Mouse (Mus musculus) hindbrain, embryonic 15.5 days (tissue): ENCODE results near the gene N6amt1. TPM values are rescaled to one million over a fixed set of nuclear protein-coding genes. Genes with fewer than 3 reads are reported as not detected.

Experiments
- ATAC-seq: fragments of 200-750 bp; cut with Nextera tagmentation; 2 replicates; pipeline ENCODE4 v1.8.0; 2017; ENCODE audit warnings: low read depth, moderate number of reproducible peaks, moderate TSS enrichment; ENCODE audit not compliant: low FRiP score
- H3K27ac ChIP-seq: fragments of 300-500 bp; sonication (generic); replicated peaks from 2 replicates; pipeline ENCODE4 v1.5.1; 2015; ENCODE audit warnings: mild to moderate bottlenecking, inconsistent platforms
- H3K27me3 ChIP-seq: fragments of 300-500 bp; sonication (generic); 2 replicates; pipeline ENCODE4 v1.6.1; 2015; ENCODE audit warnings: control low read depth, inconsistent platforms
- H3K36me3 ChIP-seq: fragments of 300-500 bp; sonication (generic); 2 replicates; pipeline ENCODE4 v1.6.1; 2015; ENCODE audit warnings: control low read depth, inconsistent platforms
- H3K4me1 ChIP-seq: fragments of 300-500 bp; sonication (generic); replicated peaks from 2 replicates; pipeline ENCODE4 v1.6.1; 2015; ENCODE audit warnings: control low read depth, inconsistent platforms
- H3K4me2 ChIP-seq: fragments of 300-500 bp; sonication (generic); 2 replicates; pipeline ENCODE4 v1.6.1; 2015; ENCODE audit warnings: moderate library complexity, mild to moderate bottlenecking, inconsistent platforms
- H3K4me3 ChIP-seq: fragments of 300-500 bp; sonication (generic); 2 replicates; pipeline ENCODE4 v1.5.1; 2015; ENCODE audit warnings: mild to moderate bottlenecking, inconsistent platforms
- H3K9ac ChIP-seq: fragments of 300-500 bp; sonication (generic); 2 replicates; pipeline ENCODE4 v1.6.1; 2015; ENCODE audit warnings: inconsistent platforms
- H3K9me3 ChIP-seq: fragments of 300-500 bp; sonication (generic); 2 replicates; pipeline ENCODE4 v1.6.1; 2016; ENCODE audit warnings: control low read depth, inconsistent platforms
- WGBS: fragments of 180-500 bp; shearing (Covaris S2); methylation state at CpG from one replicate; pipeline ENCODE4 v1.1.7; 2015; 5-methylcytosine and 5-hydroxymethylcytosine counted together
- polyA plus RNA-seq: library from polyadenylated mRNA; unstranded; fragments of >200 nt; fragmentation: Nextera tagmentation; extraction: Ambion mirVana; gene quantifications from 2 replicates; pipeline ENCODE4 v1.2.1, GENCODE M21; 2015

N6amt1 gene
- polyA plus RNA-seq, 1 experiment from 2014 or later, result 19.9 TPM

DNA sequence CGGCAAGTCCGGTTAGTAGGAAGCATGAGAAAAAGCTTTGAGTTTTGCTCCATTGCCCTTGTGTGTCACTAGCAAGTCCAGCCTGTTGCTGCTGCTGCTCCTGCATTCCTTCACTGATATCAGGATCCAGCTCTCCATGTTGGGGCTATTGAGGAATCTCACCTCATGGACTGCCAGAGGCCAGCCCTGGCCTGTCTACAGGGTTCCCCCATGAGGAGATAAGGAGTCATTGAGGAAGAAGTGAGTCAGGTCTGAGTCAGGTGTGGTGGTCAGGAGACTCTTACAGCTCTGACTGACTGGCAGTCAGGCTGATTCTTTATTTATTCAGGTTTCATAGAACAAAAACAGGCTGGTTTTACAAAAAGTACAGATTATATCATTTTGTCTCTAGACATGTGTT is 5.9 kb upstream of the N6amt1 start:
- H3K27ac ChIP-seq, result no peak overlapping the region
- H3K4me1 ChIP-seq, result no peaks in the 10 kb centered on the region
- no peak overlapping the region for H3K4me2 ChIP-seq
- no peaks in the 10 kb centered on the region for H3K27me3 ChIP-seq
- no peaks in the 10 kb centered on the region for H3K36me3 ChIP-seq
- ATAC-seq, result no peak
- no peak overlapping the region for H3K9ac ChIP-seq
- WGBS, result 99% methylated on average over 2 of the region's 2 CpGs
- H3K4me3 ChIP-seq, result no peak overlapping the region
- no peaks in the 10 kb centered on the region for H3K9me3 ChIP-seq

- 0 out of 2 replicates have a peak, but pooled peaks cover 4% of the 10 kb centered on the region for H3K4me1 ChIP-seq
- no peak overlapping the region for H3K27ac ChIP-seq
- H3K9ac ChIP-seq, result no peak overlapping the region
- WGBS, result 70% methylated on average over 5 of the region's 5 CpGs
- no peak for ATAC-seq
- no peaks in the 10 kb centered on the region for H3K9me3 ChIP-seq
- no peak overlapping the region for H3K4me2 ChIP-seq
- no peaks in the 10 kb centered on the region for H3K27me3 ChIP-seq
- no peak overlapping the region for H3K4me3 ChIP-seq
- peaks cover 4% of the 10 kb centered on the region; the same call in 1 of the 2 replicates for H3K36me3 ChIP-seq
These were observed 2.4 kb upstream of the N6amt1 start for GRCm38 (mm10) chr16:87351386-87352105.

DNA sequence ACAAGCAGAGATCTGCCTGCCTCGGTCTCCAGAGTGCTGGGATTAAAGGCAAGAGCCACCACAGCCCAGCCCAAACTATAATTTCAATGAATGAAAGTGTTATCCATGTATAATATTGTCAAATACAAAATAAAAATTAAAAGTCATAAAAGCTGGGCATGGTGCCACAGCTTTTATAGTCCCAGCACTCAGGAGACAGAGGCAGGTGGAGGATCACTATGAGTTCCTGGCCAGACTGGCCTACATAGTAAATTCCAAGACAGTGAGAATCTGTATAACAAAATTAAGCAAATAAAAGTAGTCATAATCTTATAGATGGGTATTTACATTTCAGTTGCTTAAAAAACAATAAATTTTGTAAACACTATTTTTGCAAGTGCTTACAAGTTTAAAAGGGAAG is 380 bp upstream of the N6amt1 start:
- H3K9me3 ChIP-seq, result no peaks in the 10 kb centered on the region
- H3K4me3 ChIP-seq, result peak overlapping the region; percentile 95
- no peak for ATAC-seq
- peak overlapping the region; percentile 67 for H3K4me2 ChIP-seq
- H3K36me3 ChIP-seq, result peaks cover 15% of the 10 kb centered on the region
- H3K4me1 ChIP-seq, result 0 out of 2 replicates have a peak, but pooled peaks cover 4% of the 10 kb centered on the region
- H3K27ac ChIP-seq, result no peak overlapping the region
- H3K27me3 ChIP-seq, result no peaks in the 10 kb centered on the region
- WGBS, result 97% methylated on average over 1 of the region's 1 CpGs
- no peak overlapping the region for H3K9ac ChIP-seq

- Histone ChIP-seq H3K9ac (peak overlapping the region; percentile 84; the same call in 1 of the 2 replicates), H3K27ac (peak overlapping the region; percentile 99), H3K4me3 (peak overlapping the region; percentile 95), H3K9me3 (no peaks in the 10 kb centered on the region), H3K27me3 (no peaks in the 10 kb centered on the region), H3K4me2 (peak overlapping the region; percentile 67), H3K36me3 (peaks cover 18% of the 10 kb centered on the region), H3K4me1 (0 out of 2 replicates have a peak, but pooled peaks cover 4% of the 10 kb centered on the region)
- no peak for ATAC-seq
- WGBS, result 80% methylated on average over 7 of the region's 7 CpGs
These were observed 763 bp downstream of the N6amt1 start for GRCm38 (mm10) chr16:87354748-87355147.

- H3K9me3 ChIP-seq, result no peaks in the 10 kb centered on the region
- no peak overlapping the region for H3K4me2 ChIP-seq
- no peak overlapping the region for H3K4me3 ChIP-seq
- H3K27me3 ChIP-seq, result no peaks in the 10 kb centered on the region
- WGBS, result 89% methylated on average over 6 of the region's 6 CpGs
- no peak overlapping the region for H3K9ac ChIP-seq
- no peak for ATAC-seq
- H3K36me3 ChIP-seq, result peaks cover 39% of the 10 kb centered on the region
- no peaks in the 10 kb centered on the region for H3K4me1 ChIP-seq
- no peak overlapping the region for H3K27ac ChIP-seq
These were observed 6.1 kb downstream of the N6amt1 start for GRCm38 (mm10) chr16:87360096-87360495.

DNA sequence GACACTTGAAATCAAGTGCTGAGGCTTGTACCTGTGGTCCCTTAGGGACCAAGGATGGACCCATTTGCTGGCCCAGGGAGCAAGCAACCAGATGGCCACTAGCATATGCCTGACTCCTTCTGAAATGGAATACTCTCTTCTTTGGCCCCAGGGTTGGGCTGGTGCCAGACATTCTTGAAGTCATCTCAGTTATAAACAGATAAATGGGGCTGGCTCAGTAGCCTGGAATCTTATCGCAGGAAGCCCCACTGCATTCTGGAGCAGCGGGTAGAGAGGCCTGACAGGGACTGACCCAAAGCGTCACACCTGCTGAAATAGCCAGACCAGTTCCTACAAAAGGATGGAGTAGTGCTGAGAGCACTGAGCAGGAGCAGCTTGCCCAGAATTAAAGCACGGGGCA is 10.2 kb downstream of the N6amt1 start:
- Histone ChIP-seq H3K9ac (no peak overlapping the region), H3K4me2 (no peak overlapping the region), H3K36me3 (peaks cover 30% of the 10 kb centered on the region), H3K4me3 (no peak overlapping the region), H3K27me3 (no peaks in the 10 kb centered on the region), H3K9me3 (no peaks in the 10 kb centered on the region), H3K4me1 (no peaks in the 10 kb centered on the region), H3K27ac (no peak overlapping the region)
- 92% methylated on average over 4 of the region's 4 CpGs for WGBS
- ATAC-seq, result no peak

DNA sequence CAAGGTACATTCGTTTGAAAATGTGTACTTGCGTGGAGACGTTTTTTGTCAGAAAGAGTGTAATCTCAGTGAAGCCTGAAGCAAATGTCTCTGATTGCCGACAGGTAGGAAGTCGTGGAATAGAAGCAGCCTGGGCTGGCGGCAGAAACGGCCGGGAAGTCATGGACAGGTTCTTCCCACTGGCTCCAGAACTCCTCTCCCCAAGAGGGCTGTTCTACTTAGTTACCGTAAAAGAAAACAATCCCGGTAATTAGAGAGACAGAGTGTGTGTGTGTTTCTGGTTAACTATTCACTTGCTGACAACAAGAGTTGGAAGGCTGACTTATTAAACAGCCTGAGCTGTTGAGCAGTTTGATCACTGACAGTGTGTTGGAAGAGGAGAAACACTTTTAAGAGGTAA is 12.1 kb downstream of the N6amt1 start:
- 76% methylated on average over 10 of the region's 10 CpGs for WGBS
- Histone ChIP-seq H3K9me3 (no peaks in the 10 kb centered on the region), H3K4me2 (no peak overlapping the region), H3K36me3 (peaks cover 24% of the 10 kb centered on the region), H3K27ac (no peak overlapping the region), H3K4me3 (no peak overlapping the region), H3K9ac (no peak overlapping the region), H3K27me3 (no peaks in the 10 kb centered on the region), H3K4me1 (no peaks in the 10 kb centered on the region)
- ATAC-seq, result no peak

DNA sequence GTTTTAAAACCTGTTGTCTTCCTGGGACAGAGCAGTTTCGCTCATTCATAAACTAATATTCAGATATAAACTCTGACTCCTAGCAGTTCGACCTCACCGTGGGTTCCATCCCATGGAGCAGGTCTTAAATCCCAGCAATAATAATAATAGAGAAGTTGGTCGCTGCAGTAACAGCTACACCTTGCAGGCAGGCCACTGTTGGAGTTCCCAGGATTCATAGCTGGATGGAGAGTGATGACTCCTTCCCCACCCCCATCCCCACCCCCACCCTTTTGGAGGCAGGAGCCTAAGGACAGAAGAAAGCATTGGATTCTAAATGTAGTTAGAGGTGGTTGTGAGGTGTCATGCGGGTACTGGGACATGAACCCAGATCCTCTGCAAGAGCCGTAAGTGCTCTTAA is 12.5 kb downstream of the N6amt1 start:
- no peaks in the 10 kb centered on the region for H3K9me3 ChIP-seq
- H3K4me2 ChIP-seq, result no peak overlapping the region
- 95% methylated on average over 6 of the region's 6 CpGs for whole genome bisulfite sequencing
- no peak overlapping the region for H3K9ac ChIP-seq
- peaks cover 24% of the 10 kb centered on the region for H3K36me3 ChIP-seq
- no peaks in the 10 kb centered on the region for H3K27me3 ChIP-seq
- no peak for ATAC-seq
- H3K27ac ChIP-seq, result no peak overlapping the region
- H3K4me3 ChIP-seq, result no peak overlapping the region
- no peaks in the 10 kb centered on the region for H3K4me1 ChIP-seq

- Histone ChIP-seq H3K4me1 (no peaks in the 10 kb centered on the region), H3K36me3 (peaks cover 74% of the 10 kb centered on the region), H3K4me3 (no peak overlapping the region), H3K9ac (no peak overlapping the region), H3K4me2 (no peak overlapping the region), H3K27me3 (no peaks in the 10 kb centered on the region), H3K27ac (no peak overlapping the region), H3K9me3 (no peaks in the 10 kb centered on the region)
- 95% methylated on average over 2 of the region's 2 CpGs for WGBS
- ATAC-seq, result no peak
These were observed 29.0 kb downstream of the N6amt1 start for GRCm38 (mm10) chr16:87382996-87383395.

DNA sequence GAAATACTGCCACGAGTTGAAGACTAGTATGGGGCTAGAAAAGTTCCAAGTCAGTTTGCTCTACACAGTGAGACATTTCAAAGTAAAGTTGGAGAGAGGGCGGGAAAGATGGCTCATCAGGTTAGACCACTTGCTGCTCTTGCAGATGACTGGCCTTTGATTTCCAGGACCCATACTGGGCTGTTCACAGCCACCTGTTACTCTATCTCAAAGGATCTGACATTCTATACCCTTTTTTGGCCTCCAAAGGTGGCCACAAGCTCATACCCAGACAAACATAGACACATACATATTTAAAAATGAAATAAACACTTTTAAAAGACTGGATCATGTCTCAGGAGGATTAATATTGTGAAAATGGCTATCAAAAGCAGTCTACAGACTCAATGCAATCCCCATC is 30.4 kb downstream of the N6amt1 start:
- ATAC-seq, result no peak
- H3K4me1 ChIP-seq, result no peaks in the 10 kb centered on the region
- H3K9me3 ChIP-seq, result no peaks in the 10 kb centered on the region
- no peak overlapping the region for H3K27ac ChIP-seq
- 85% methylated on average over 2 of the region's 2 CpGs for WGBS
- no peaks in the 10 kb centered on the region for H3K27me3 ChIP-seq
- no peak overlapping the region for H3K9ac ChIP-seq
- H3K4me3 ChIP-seq, result no peak overlapping the region
- H3K4me2 ChIP-seq, result no peak overlapping the region
- H3K36me3 ChIP-seq, result peaks cover 68% of the 10 kb centered on the region

GRCm38 (mm10) chr16:87387444-87387977 is 33.5 kb downstream of the N6amt1 start:
- H3K4me1 ChIP-seq, result no peaks in the 10 kb centered on the region
- no peaks in the 10 kb centered on the region for H3K27me3 ChIP-seq
- no peak overlapping the region for H3K4me2 ChIP-seq
- H3K36me3 ChIP-seq, result peaks cover 38% of the 10 kb centered on the region
- no peak overlapping the region for H3K27ac ChIP-seq
- no peaks in the 10 kb centered on the region for H3K9me3 ChIP-seq
- no peak overlapping the region for H3K4me3 ChIP-seq
- WGBS, result 99% methylated on average over 3 of the region's 3 CpGs
- H3K9ac ChIP-seq, result no peak overlapping the region
- no peak for ATAC-seq

DNA sequence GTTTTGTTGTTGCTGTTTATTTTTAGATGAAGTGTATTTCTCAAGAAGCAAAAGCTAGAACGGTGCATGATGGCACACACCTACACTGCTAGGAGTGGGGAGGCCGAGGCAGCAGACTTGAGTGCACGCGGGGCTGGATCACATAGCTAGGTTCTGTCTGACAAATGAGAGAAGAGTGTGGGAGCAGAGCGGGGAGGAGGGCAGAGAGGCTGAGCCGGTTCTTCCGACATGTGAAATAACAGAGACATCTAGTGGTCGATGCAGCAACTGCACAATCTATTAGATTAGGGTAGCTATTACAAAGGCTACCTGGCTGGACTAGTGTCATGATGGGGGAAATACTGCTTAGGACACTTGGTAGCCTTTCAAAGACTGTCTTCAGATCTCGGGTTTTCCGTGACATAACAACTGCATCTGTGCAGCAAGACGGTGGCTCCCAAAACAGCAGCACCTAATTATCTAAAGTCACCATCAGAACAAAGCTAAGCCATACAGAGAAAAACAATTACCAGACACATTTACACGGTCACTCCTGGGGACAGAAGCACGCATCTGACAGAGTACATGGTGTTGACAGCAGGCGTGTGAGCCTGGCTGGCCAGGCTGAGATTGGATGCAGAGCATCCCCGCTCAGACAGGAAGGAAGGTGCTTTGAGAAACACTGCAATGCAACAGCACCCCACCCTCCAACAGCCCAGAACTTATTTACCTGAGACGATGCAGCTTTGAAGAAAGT is 40.0 kb downstream of the N6amt1 start:
- Histone ChIP-seq H3K27ac (no peak overlapping the region), H3K36me3 (peaks cover 38% of the 10 kb centered on the region), H3K4me2 (no peak overlapping the region), H3K4me1 (no peaks in the 10 kb centered on the region), H3K27me3 (no peaks in the 10 kb centered on the region), H3K9me3 (no peaks in the 10 kb centered on the region), H3K4me3 (no peak overlapping the region), H3K9ac (no peak overlapping the region)
- peak; percentile 85 for ATAC-seq
- 54% methylated on average over 16 of the region's 16 CpGs for WGBS
